Mouse (Mus musculus) CH12.LX (cell line): ENCODE data around the gene Usp6nl. TPM values are rescaled to one million over a fixed set of nuclear protein-coding genes. Genes with fewer than 3 reads are reported as not detected.

Source experiments
- DNase-seq: peaks from one replicate; pipeline ENCODE4 v3.0.0-alpha.2; 2013; ENCODE audit errors: extremely low read depth
- H3K27ac ChIP-seq: 2 replicates; pipeline ENCODE4 v1.5.1; 2012; ENCODE audit warnings: low read depth, mild to moderate bottlenecking, control low read depth, moderate library complexity; ENCODE audit not compliant: insufficient read depth
- H3K27me3 ChIP-seq: replicated peaks from 2 replicates; pipeline ENCODE3; 2012; ENCODE audit warnings: inconsistent platforms
- H3K36me3 ChIP-seq, 2 experiments: replicated peaks in 1 of 2; 2 replicates each; pipeline versions ENCODE3 to v1.6.1; 2012; ENCODE audit warnings: inconsistent platforms in 1 of 2, low read length in 1 of 2, mild to moderate bottlenecking in 1 of 2, mixed read lengths in 1 of 2, moderate library complexity in 1 of 2; ENCODE audit not compliant: control insufficient read depth in 1 of 2, insufficient read depth in 1 of 2
- H3K4me1 ChIP-seq, 2 experiments: 2 replicates each; pipeline ENCODE4 v1.6.1; 2012; ENCODE audit warnings: inconsistent platforms in 1 of 2, moderate library complexity in 1 of 2; ENCODE audit not compliant: insufficient read depth in 2 of 2, control insufficient read depth in 1 of 2
- H3K4me2 ChIP-seq: 2 replicates; pipeline ENCODE4 v1.6.1; 2012; ENCODE audit warnings: low read depth, mild to moderate bottlenecking, control low read depth; ENCODE audit not compliant: poor library complexity, insufficient read depth, severe bottlenecking
- H3K4me3 ChIP-seq, 3 experiments: fragments of 150-350 bp in 1 of 3; sonication (generic) in 1 of 3; replicated peaks in 1 of 3; 2 replicates each; pipeline versions ENCODE3 to v1.5.1; 2011 to 2012; ENCODE audit warnings: low read depth in 2 of 3, low read length in 2 of 3, mild to moderate bottlenecking in 2 of 3, moderate library complexity in 2 of 3, control low read depth in 1 of 3, improper control_type of control experiment in 1 of 3, inconsistent platforms in 1 of 3, mixed read lengths in 1 of 3; ENCODE audit not compliant: poor library complexity in 1 of 3
- H3K79me2 ChIP-seq: replicated peaks from 2 replicates; pipeline ENCODE4 v1.6.1; 2012; ENCODE audit warnings: mild to moderate bottlenecking, moderate library complexity; ENCODE audit not compliant: control insufficient read depth, poor library complexity, insufficient read depth, severe bottlenecking; ENCODE audit errors: extremely low read depth
- H3K9ac ChIP-seq: 2 replicates; pipeline ENCODE4 v1.6.1; 2012; ENCODE audit warnings: low read depth, mild to moderate bottlenecking, control low read depth, moderate library complexity; ENCODE audit not compliant: insufficient read depth
- H3K9me3 ChIP-seq: replicated peaks from 2 replicates; pipeline ENCODE3; 2012; ENCODE audit warnings: low read length, inconsistent platforms, mixed read lengths
- BHLHE40 ChIP-seq: IDR thresholded peaks from 2 replicates; pipeline ENCODE4 v1.6.1; 2011; ENCODE audit warnings: mild to moderate bottlenecking, low read depth, low read length, improper control_type of control experiment
- CHD1 ChIP-seq: IDR thresholded peaks from 2 replicates; pipeline ENCODE4 v1.6.1; 2012; ENCODE audit warnings: low read depth, low read length, improper control_type of control experiment, inconsistent platforms
- E2F4 ChIP-seq: IDR thresholded peaks from 2 replicates; pipeline ENCODE4 v1.6.1; 2011; ENCODE audit warnings: low read depth, low read length, improper control_type of control experiment; ENCODE audit not compliant: insufficient replicate concordance
- EP300 ChIP-seq: IDR thresholded peaks from 2 replicates; pipeline ENCODE4 v1.6.1; 2011; ENCODE audit warnings: low read length, improper control_type of control experiment
- ETS1 ChIP-seq: conservative IDR thresholded peaks from 2 replicates; pipeline ENCODE4 v1.6.1; 2012; ENCODE audit warnings: low read depth, mild to moderate bottlenecking, inconsistent platforms, low read length, improper control_type of control experiment, moderate library complexity
- HCFC1 ChIP-seq: IDR thresholded peaks from 2 replicates; pipeline ENCODE4 v1.6.1; 2012; ENCODE audit warnings: low read depth, mild to moderate bottlenecking, inconsistent platforms, low read length, improper control_type of control experiment
- IRF4 ChIP-seq: IDR thresholded peaks from 2 replicates; pipeline ENCODE4 v1.6.1; 2014; ENCODE audit warnings: low read depth, mild to moderate bottlenecking, inconsistent platforms, low read length, improper control_type of control experiment
- JUN ChIP-seq: IDR thresholded peaks from 2 replicates; pipeline ENCODE4 v1.6.1; 2011; ENCODE audit warnings: low read depth, mild to moderate bottlenecking, low read length, improper control_type of control experiment, moderate library complexity; ENCODE audit not compliant: insufficient read depth
- JUND ChIP-seq: conservative IDR thresholded peaks from 2 replicates; pipeline ENCODE4 v1.6.1; 2011; ENCODE audit warnings: low read depth, low read length, improper control_type of control experiment
- KAT2A ChIP-seq: IDR thresholded peaks from 2 replicates; pipeline ENCODE4 v1.6.1; 2012; ENCODE audit warnings: low read length, improper control_type of control experiment, inconsistent platforms; ENCODE audit not compliant: insufficient replicate concordance
- MAFK ChIP-seq: IDR thresholded peaks from 2 replicates; pipeline ENCODE4 v1.6.1; 2011; ENCODE audit warnings: low read length, improper control_type of control experiment; ENCODE audit not compliant: insufficient replicate concordance
- MAX ChIP-seq: IDR thresholded peaks from 2 replicates; pipeline ENCODE4 v1.6.1; 2011; ENCODE audit warnings: low read length, improper control_type of control experiment
- MYC ChIP-seq: IDR thresholded peaks from 2 replicates; pipeline ENCODE4 v1.6.1; 2011; ENCODE audit warnings: low read depth, mild to moderate bottlenecking, improper control_type of control experiment, low read length
- NELFE ChIP-seq: IDR thresholded peaks from 2 replicates; pipeline ENCODE4 v1.6.1; 2011; ENCODE audit warnings: low read depth, low read length, improper control_type of control experiment
- NRF1 ChIP-seq: IDR thresholded peaks from 2 replicates; pipeline ENCODE4 v1.6.1; 2014; ENCODE audit warnings: low read depth, mild to moderate bottlenecking, inconsistent platforms, low read length, improper control_type of control experiment, moderate library complexity
- RAD21 ChIP-seq: IDR thresholded peaks from 2 replicates; pipeline ENCODE4 v1.6.1; 2011; ENCODE audit warnings: low read depth, mild to moderate bottlenecking, low read length, improper control_type of control experiment, moderate library complexity
- RCOR1 ChIP-seq: conservative IDR thresholded peaks from 2 replicates; pipeline ENCODE4 v1.6.1; 2012; ENCODE audit warnings: low read depth, mild to moderate bottlenecking, inconsistent platforms, low read length, improper control_type of control experiment
- TBP ChIP-seq: conservative IDR thresholded peaks from 2 replicates; pipeline ENCODE4 v1.6.1; 2011; ENCODE audit warnings: low read depth, low read length, improper control_type of control experiment
- TCF12 ChIP-seq: IDR thresholded peaks from 2 replicates; pipeline ENCODE4 v1.6.1; 2014; ENCODE audit warnings: low read depth, mild to moderate bottlenecking, inconsistent platforms, low read length, improper control_type of control experiment
- USF1 ChIP-seq: IDR thresholded peaks from 2 replicates; pipeline ENCODE4 v1.6.1; 2014; ENCODE audit warnings: low read depth, mild to moderate bottlenecking, inconsistent platforms, low read length, improper control_type of control experiment
- ZC3H11A ChIP-seq: IDR thresholded peaks from 2 replicates; pipeline ENCODE4 v1.6.1; 2012; ENCODE audit warnings: low read depth, mild to moderate bottlenecking, inconsistent platforms, low read length, improper control_type of control experiment
- ZMIZ1 ChIP-seq: IDR thresholded peaks from 2 replicates; pipeline ENCODE4 v1.6.1; 2012; ENCODE audit warnings: low read depth, mild to moderate bottlenecking, inconsistent platforms, low read length, improper control_type of control experiment
- ZNF384 ChIP-seq: IDR thresholded peaks from 2 replicates; pipeline ENCODE4 v1.6.1; 2012; ENCODE audit warnings: low read depth, low read length, improper control_type of control experiment, inconsistent platforms
- dilution Hi-C: fragments of 300-500 bp; cut with MboI; formaldehyde crosslinking; loops from 2 replicates; pipeline ENCODE4 v1.14.3; 2020; ENCODE audit warnings: low sequenced_read_pairs; ENCODE audit not compliant: extremely low pct_unique_long_range_greater_than_20kb, extremely low pct_ligation_motif_present
- in situ Hi-C: fragments of 300-500 bp; cut with MboI; formaldehyde crosslinking; loops from 3 replicates; pipeline ENCODE4 v1.14.3; 2019; ENCODE audit warnings: low sequenced_read_pairs, low pct_ligation_motif_present, low pct_unique_long_range_greater_than_20kb, mixed read lengths
- polyA plus RNA-seq: library from polyadenylated mRNA; unstranded; fragments of >175 nt; gene quantifications from 2 replicates; pipeline ENCODE4 v1.2.1, GENCODE M21; 2012; ENCODE audit warnings: low read depth; ENCODE audit not compliant: insufficient read length
- total RNA-seq, 2 experiments: library from RNA; depleted of rRNA; stranded (reverse); fragments of 300-350 nt in 1 of 2; fragments of >200 nt in 1 of 2; gene quantifications; 2 replicates each; pipeline ENCODE4 v1.2.3; 2012 to 2014

Gene Usp6nl
- total and polyA plus RNA-seq, 3 experiments: 4.1 to 12.1 (median 4.6) TPM

GRCm38 (mm10) chr2:6376071-6376470 is 53.6 kb downstream of the Usp6nl start:
- Histone ChIP-seq H3K4me3 (no peak overlapping the region), H3K9ac (peak overlapping the region; percentile 6; the same call in 1 of the 2 replicates), H3K4me1 (peaks cover 19 to 60% of the 10 kb centered on the region in 2 experiments), H3K9me3 (no peaks in the 10 kb centered on the region), H3K79me2 (no peaks in the 10 kb centered on the region; the same call in 1 of the 2 replicates), H3K36me3 (peaks cover 0 to 5% of the 10 kb centered on the region in 2 experiments), H3K4me2 (peak overlapping the region; percentile 51), H3K27me3 (no peaks in the 10 kb centered on the region), H3K27ac (no peak overlapping the region)
- in situ Hi-C loops: no loop called here
- dilution Hi-C loops: no loop called here
- TF ChIP-seq ZNF384 (0 out of 2 replicates have a peak, but pooled peaks have one; percentile 10), IRF4 (no peak; the same call in 1 of the 2 replicates), EP300 (peak; percentile 48), ETS1 (peak; percentile 64), MAFK (no peak), RCOR1 (no peak), BHLHE40 (peak; percentile 49), TCF12 (peak; percentile 48; the same call in 1 of the 2 replicates), JUND (no peak), TBP (0 out of 2 replicates have a peak, but pooled peaks have one; percentile 27)
- peak; percentile 78 for DNase-seq

- dilution Hi-C loops: no loop called here
- Histone ChIP-seq H3K4me3 (no peak overlapping the region), H3K9ac (peak overlapping the region; percentile 29), H3K27ac (no peak overlapping the region), H3K4me1 (peaks cover 19 to 60% of the 10 kb centered on the region in 2 experiments), H3K79me2 (no peaks in the 10 kb centered on the region; the same call in 1 of the 2 replicates), H3K9me3 (no peaks in the 10 kb centered on the region), H3K27me3 (no peaks in the 10 kb centered on the region), H3K36me3 (peaks cover 0 to 5% of the 10 kb centered on the region in 2 experiments), H3K4me2 (peak overlapping the region; percentile 55; the same call in 1 of the 2 replicates)
- in situ Hi-C loops: no loop called here
- no peak for TF ChIP-seq JUND
- no peak for TF ChIP-seq JUN
- no peak for TF ChIP-seq MAX
- no peak for TF ChIP-seq ZMIZ1
- TF ChIP-seq MYC: no peak
- TF ChIP-seq EP300: no peak
- TF ChIP-seq E2F4: no peak
- no peak for TF ChIP-seq RAD21
- no peak for TF ChIP-seq ZC3H11A
- no peak for TF ChIP-seq ZNF384
- no peak for TF ChIP-seq TCF12
- TF ChIP-seq NRF1: no peak
- TF ChIP-seq USF1: no peak
- no peak for TF ChIP-seq CHD1
- no peak for TF ChIP-seq TBP
- TF ChIP-seq BHLHE40: no peak
- no peak for TF ChIP-seq HCFC1
- TF ChIP-seq KAT2A: no peak
- no peak for TF ChIP-seq NELFE
- no peak for DNase-seq
Observed at GRCm38 (mm10) chr2:6376941-6377340, 54.5 kb downstream of the Usp6nl start.
